Mouse (Mus musculus): ENCODE results near the gene Draxin. TPM values are rescaled to one million over a fixed set of nuclear protein-coding genes. Genes with fewer than 3 reads are reported as not detected.

The Draxin gene
- total and polyA plus RNA-seq, 3 experiments: 0.04 TPM; not detected in 2

DNA sequence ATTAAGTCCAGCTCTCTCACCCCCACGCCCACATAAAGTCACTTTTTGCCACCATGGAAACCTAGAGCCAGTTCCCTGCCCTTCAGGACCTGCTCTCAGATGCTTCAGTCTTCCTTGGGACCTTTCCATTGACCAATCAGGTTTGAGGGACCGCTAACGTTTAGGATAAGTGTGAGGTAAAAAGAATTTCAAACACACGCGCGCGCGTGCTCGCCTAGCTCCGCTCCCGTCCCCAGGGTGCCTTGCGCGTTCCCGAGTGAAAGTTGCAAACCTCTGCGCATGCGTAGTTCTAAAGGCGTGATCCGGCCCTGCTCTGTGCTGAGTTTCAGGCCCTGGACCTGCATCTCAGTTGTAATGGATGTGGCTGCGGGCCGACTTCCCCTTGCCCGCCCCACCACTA, 55.2 kb downstream of the Draxin start:
- peaks cover 15 to 18% of the 10 kb centered on the region in 2 experiments for H3K4me1 ChIP-seq (ENCODE audit: control insufficient read depth in 1 of 2, insufficient read depth in 2 of 2)
- peak overlapping the region; percentile 35 for H3K9ac ChIP-seq (ENCODE audit: insufficient read depth, low read depth)
- no peak overlapping the region for H3K27ac ChIP-seq (ENCODE audit: insufficient read depth, low read depth)
- in situ Hi-C loops (cut with MboI; ENCODE audit: low pct_ligation_motif_present, low pct_unique_long_range_greater_than_20kb, low sequenced_read_pairs): no loop called here
- peak; percentile 47 for DNase-seq (ENCODE audit: extremely low read depth)
- H3K4me3 ChIP-seq (replicated peaks in 1 of 3; ENCODE audit: low read depth in 2 of 3, low read length in 2 of 3, poor library complexity in 1 of 3): peak overlapping the region; percentile 17 to 29 (median 23)
- peaks cover 6 to 15% of the 10 kb centered on the region in 2 experiments for H3K36me3 ChIP-seq (replicated peaks in 1 of 2; ENCODE audit: control insufficient read depth in 1 of 2, insufficient read depth in 1 of 2, low read length in 1 of 2)
- peaks cover 3% of the 10 kb centered on the region for H3K27me3 ChIP-seq (replicated peaks)
- TF ChIP-seq CHD1 (IDR thresholded peaks at IDR 0.05; ENCODE audit: low read depth, low read length) (no peak), JUN (IDR thresholded peaks at IDR 0.05; ENCODE audit: insufficient read depth, low read depth, low read length) (no peak), SMC3 (IDR thresholded peaks at IDR 0.05; ENCODE audit: low read depth, low read length) (no peak), MAFK (IDR thresholded peaks at IDR 0.05; ENCODE audit: insufficient replicate concordance, low read length) (no peak), POLR2AphosphoS2 (IDR thresholded peaks at IDR 0.05; ENCODE audit: low read depth, low read length) (no peak), IRF4 (IDR thresholded peaks at IDR 0.05; ENCODE audit: low read depth, low read length) (no peak), SIN3A (IDR thresholded peaks at IDR 0.05; ENCODE audit: low read length) (0 out of 2 replicates have a peak, but pooled peaks have one; percentile 5), ZMIZ1 (IDR thresholded peaks at IDR 0.05; ENCODE audit: low read depth, low read length) (no peak), MAX (IDR thresholded peaks at IDR 0.05; ENCODE audit: low read length) (no peak), GABPA (IDR thresholded peaks at IDR 0.05; ENCODE audit: insufficient replicate concordance, low read depth, low read length) (no peak), ETS1 (conservative IDR thresholded peaks at IDR 0.05; ENCODE audit: low read depth, low read length) (no peak), POLR2A (IDR thresholded peaks at IDR 0.05; ENCODE audit: low read depth, low read length) (peak; percentile 48; the same call in 1 of the 2 replicates), NELFE (IDR thresholded peaks at IDR 0.05; ENCODE audit: low read depth, low read length) (peak; percentile 47), ZNF384 (IDR thresholded peaks at IDR 0.05; ENCODE audit: low read depth, low read length) (no peak), HCFC1 (IDR thresholded peaks at IDR 0.05; ENCODE audit: low read depth, low read length) (peak; percentile 28; the same call in 1 of the 2 replicates), NRF1 (IDR thresholded peaks at IDR 0.05; ENCODE audit: low read depth, low read length) (peak; percentile 91)
- H3K4me2 ChIP-seq (ENCODE audit: insufficient read depth, low read depth, poor library complexity, severe bottlenecking): peak overlapping the region; percentile 64
- H3K9me3 ChIP-seq (replicated peaks; ENCODE audit: low read length): no peaks in the 10 kb centered on the region
- H3K79me2 ChIP-seq (replicated peaks; ENCODE audit: control insufficient read depth, extremely low read depth, insufficient read depth, poor library complexity, severe bottlenecking): no peaks in the 10 kb centered on the region
- dilution Hi-C loops (cut with MboI; ENCODE audit: extremely low pct_ligation_motif_present, extremely low pct_unique_long_range_greater_than_20kb, low sequenced_read_pairs): no loop called here

- Histone ChIP-seq H3K4me3 (replicated peaks in 1 of 3; ENCODE audit: low read depth in 2 of 3, low read length in 2 of 3, poor library complexity in 1 of 3) (peak overlapping the region; percentile 17 to 29 (median 23)), H3K27ac (ENCODE audit: insufficient read depth, low read depth) (no peak overlapping the region), H3K79me2 (replicated peaks; ENCODE audit: control insufficient read depth, extremely low read depth, insufficient read depth, poor library complexity, severe bottlenecking) (no peaks in the 10 kb centered on the region), H3K36me3 (replicated peaks in 1 of 2; ENCODE audit: control insufficient read depth in 1 of 2, insufficient read depth in 1 of 2, low read length in 1 of 2) (peaks cover 2 to 9% of the 10 kb centered on the region in 2 experiments), H3K27me3 (replicated peaks) (peaks cover 3% of the 10 kb centered on the region), H3K9me3 (replicated peaks; ENCODE audit: low read length) (no peaks in the 10 kb centered on the region), H3K9ac (ENCODE audit: insufficient read depth, low read depth) (peak overlapping the region; percentile 35), H3K4me1 (ENCODE audit: control insufficient read depth in 1 of 2, insufficient read depth in 2 of 2) (peaks cover 15 to 23% of the 10 kb centered on the region in 2 experiments), H3K4me2 (ENCODE audit: insufficient read depth, low read depth, poor library complexity, severe bottlenecking) (peak overlapping the region; percentile 64)
- DNase-seq (ENCODE audit: extremely low read depth): peak; percentile 39
- dilution Hi-C loops (cut with MboI; ENCODE audit: extremely low pct_ligation_motif_present, extremely low pct_unique_long_range_greater_than_20kb, low sequenced_read_pairs) (no loop called here), in situ Hi-C loops (cut with MboI; ENCODE audit: low pct_ligation_motif_present, low pct_unique_long_range_greater_than_20kb, low sequenced_read_pairs) (no loop called here)
- TF ChIP-seq CHD2 (IDR thresholded peaks at IDR 0.05; ENCODE audit: low read length) (no peak), MXI1 (IDR thresholded peaks at IDR 0.05; ENCODE audit: low read depth, low read length) (no peak), USF1 (IDR thresholded peaks at IDR 0.05; ENCODE audit: low read depth, low read length) (no peak), GABPA (IDR thresholded peaks at IDR 0.05; ENCODE audit: insufficient replicate concordance, low read depth, low read length) (no peak), BHLHE40 (IDR thresholded peaks at IDR 0.05; ENCODE audit: low read depth, low read length) (peak; percentile 67), JUND (conservative IDR thresholded peaks at IDR 0.05; ENCODE audit: low read depth, low read length) (no peak), ELF1 (IDR thresholded peaks at IDR 0.05; ENCODE audit: low read depth, low read length) (no peak), HCFC1 (IDR thresholded peaks at IDR 0.05; ENCODE audit: low read depth, low read length) (no peak), SIN3A (IDR thresholded peaks at IDR 0.05; ENCODE audit: low read length) (no peak), CTCF (conservative IDR thresholded peaks at IDR 0.05 in 1 of 2, IDR thresholded peaks at IDR 0.05 in 1 of 2; ENCODE audit: low read depth in 2 of 2, low read length in 2 of 2) (peak in 1 of 2 experiments; percentile 64; a peak in 2 of 4 replicates), POLR2A (IDR thresholded peaks at IDR 0.05; ENCODE audit: low read depth, low read length) (no peak), KAT2A (IDR thresholded peaks at IDR 0.05; ENCODE audit: insufficient replicate concordance, low read length) (no peak), ZC3H11A (IDR thresholded peaks at IDR 0.05; ENCODE audit: low read depth, low read length) (no peak), CHD1 (IDR thresholded peaks at IDR 0.05; ENCODE audit: low read depth, low read length) (no peak), IRF4 (IDR thresholded peaks at IDR 0.05; ENCODE audit: low read depth, low read length) (no peak; the same call in 1 of the 2 replicates), MAFK (IDR thresholded peaks at IDR 0.05; ENCODE audit: insufficient replicate concordance, low read length) (no peak), NELFE (IDR thresholded peaks at IDR 0.05; ENCODE audit: low read depth, low read length) (no peak), RAD21 (IDR thresholded peaks at IDR 0.05; ENCODE audit: low read depth, low read length) (peak; percentile 12), PAX5 (IDR thresholded peaks at IDR 0.05; ENCODE audit: low read length) (no peak), ZMIZ1 (IDR thresholded peaks at IDR 0.05; ENCODE audit: low read depth, low read length) (no peak), MYC (IDR thresholded peaks at IDR 0.05; ENCODE audit: low read depth, low read length) (no peak), ZNF384 (IDR thresholded peaks at IDR 0.05; ENCODE audit: low read depth, low read length) (peak; percentile 96), EP300 (IDR thresholded peaks at IDR 0.05; ENCODE audit: low read length) (no peak), RCOR1 (conservative IDR thresholded peaks at IDR 0.05; ENCODE audit: low read depth, low read length) (no peak)
Measured at GRCm38 (mm10) chr4:148074521-148075189, 55.8 kb downstream of the Draxin start.
